Mouse (Mus musculus): ENCODE measurements around the gene Slc35b2.

DNA sequence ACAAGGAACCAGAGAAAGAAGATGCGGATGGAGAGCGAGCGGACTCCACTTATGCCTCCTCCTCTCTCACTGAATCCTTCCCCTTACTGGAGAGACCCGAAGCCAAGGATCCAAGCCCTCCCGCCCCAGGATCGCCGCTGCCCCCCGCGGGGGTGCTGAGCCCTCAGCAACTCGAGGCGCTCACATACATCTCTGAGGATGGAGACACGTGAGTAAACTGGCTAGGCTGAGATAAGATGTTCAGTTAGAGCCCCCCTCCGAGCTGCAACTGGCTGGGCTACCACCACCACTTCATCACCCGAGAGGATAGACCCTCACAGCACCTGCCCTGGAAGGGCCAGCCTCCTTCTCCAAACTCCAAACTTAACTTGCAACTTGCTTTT, 7.6 kb upstream of the Slc35b2 start:
- TF ChIP-seq POLR2A (IDR thresholded peaks at IDR 0.05; ENCODE audit: borderline replicate concordance, control insufficient read depth, low read depth, low read length) (no peak), CTCF (IDR thresholded peaks at IDR 0.05; ENCODE audit: control insufficient read depth, insufficient read depth, low read length) (no peak)
